Mouse (Mus musculus) kidney, embryonic 14.5 days (tissue): ENCODE measurements at regions not wholly inside any gene's neighbourhood (a gene's known extent, or its start where the extent isn't known, plus 50 kb on each side); places are given as distances from the start of the nearest gene placed in this dataset.

ENCODE experiments used
- ATAC-seq: fragments of 200-750 bp; cut with Nextera tagmentation; 2 replicates; pipeline ENCODE4 v1.8.0; 2017; ENCODE audit warnings: moderate number of reproducible peaks, mild to moderate bottlenecking, moderate TSS enrichment, moderate library complexity; ENCODE audit not compliant: low FRiP score, low TSS enrichment
- H3K27ac ChIP-seq: fragments of 300-500 bp; sonication (generic); 2 replicates; pipeline ENCODE4 v1.5.1; 2014; ENCODE audit warnings: low read depth, mild to moderate bottlenecking, low read length, moderate library complexity, mixed read lengths
- H3K27me3 ChIP-seq: fragments of 300-500 bp; sonication (generic); 2 replicates; pipeline ENCODE4 v1.6.1; 2014; ENCODE audit warnings: mild to moderate bottlenecking, low read length; ENCODE audit not compliant: control insufficient read depth, insufficient read depth
- H3K36me3 ChIP-seq: fragments of 300-500 bp; sonication (generic); 2 replicates; pipeline ENCODE4 v1.6.1; 2014; ENCODE audit warnings: low read length, mixed read lengths; ENCODE audit not compliant: control insufficient read depth, insufficient read depth
- H3K4me1 ChIP-seq: fragments of 300-500 bp; sonication (generic); 2 replicates; pipeline ENCODE4 v1.6.1; 2014; ENCODE audit warnings: low read length, mixed read lengths; ENCODE audit not compliant: control insufficient read depth, insufficient read depth
- H3K4me2 ChIP-seq: fragments of 300-500 bp; sonication (generic); replicated peaks from 2 replicates; pipeline ENCODE4 v1.6.1; 2014; ENCODE audit warnings: low read depth, mild to moderate bottlenecking, low read length
- H3K4me3 ChIP-seq: fragments of 300-500 bp; sonication (generic); 2 replicates; pipeline ENCODE4 v1.5.1; 2014; ENCODE audit warnings: mild to moderate bottlenecking, low read length
- H3K9ac ChIP-seq: fragments of 300-500 bp; sonication (generic); 2 replicates; pipeline ENCODE4 v1.6.1; 2014; ENCODE audit warnings: low read depth, mild to moderate bottlenecking, low read length, moderate library complexity
- H3K9me3 ChIP-seq: fragments of 300-500 bp; sonication (generic); 2 replicates; pipeline ENCODE4 v1.6.1; 2016; ENCODE audit warnings: low read length; ENCODE audit not compliant: control insufficient read depth
- WGBS: fragments of 180-500 bp; shearing (Covaris S2); extraction: QIAGEN DNeasy Blood & Tissue Kit; methylation state at CpG from one replicate; pipeline ENCODE4 v1.1.7; 2014; 5-methylcytosine and 5-hydroxymethylcytosine counted together

- H3K4me3 ChIP-seq = no peak overlapping the region
- no peak for ATAC-seq
Observed at GRCm38 (mm10) chr5:47254835-47255369, 728.0 kb upstream of the Slit2 start.

GRCm38 (mm10) chr5:47261658-47262411 is 721.1 kb upstream of the Slit2 start:
- 79% methylated on average over 5 of the region's 5 CpGs for WGBS
- H3K9me3 ChIP-seq = no peaks in the 10 kb centered on the region

More at GRCm38 (mm10) chr5:47254835-47255369, 728.0 kb upstream of the Slit2 start:
- Histone ChIP-seq H3K4me1 (no peaks in the 10 kb centered on the region), H3K9ac (no peak overlapping the region), H3K27ac (no peak overlapping the region), H3K36me3 (no peaks in the 10 kb centered on the region), H3K27me3 (no peaks in the 10 kb centered on the region), H3K9me3 (no peaks in the 10 kb centered on the region), H3K4me2 (no peak overlapping the region)

DNA sequence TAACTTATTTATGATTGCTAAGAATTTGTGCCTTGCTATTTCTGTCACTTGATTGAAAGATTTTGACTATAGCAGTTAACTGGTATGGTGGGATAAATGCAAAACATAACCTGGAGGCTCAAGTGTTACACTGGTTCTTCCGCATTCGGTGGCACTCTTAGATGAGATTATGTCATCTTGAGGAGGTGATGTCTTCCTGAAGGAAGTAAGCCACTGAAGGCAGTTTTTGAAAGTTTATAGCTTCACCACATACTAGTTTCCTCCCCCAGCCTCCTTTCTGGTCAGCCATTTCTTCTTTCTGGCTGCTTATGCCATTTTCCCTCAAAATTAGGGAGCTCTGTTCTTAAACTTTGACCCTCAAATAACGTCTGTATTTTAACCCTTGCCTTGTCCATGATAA is 710.3 kb upstream of the Slit2 start:
- Histone ChIP-seq H3K4me3 (no peak overlapping the region), H3K36me3 (no peaks in the 10 kb centered on the region), H3K4me1 (peaks cover 11% of the 10 kb centered on the region; the same call in 1 of the 2 replicates), H3K4me2 (no peak overlapping the region), H3K27ac (no peak overlapping the region), H3K9me3 (no peaks in the 10 kb centered on the region), H3K27me3 (no peaks in the 10 kb centered on the region), H3K9ac (no peak overlapping the region)
- no peak for ATAC-seq
- 66% methylated on average over 3 of the region's 3 CpGs for WGBS

More at GRCm38 (mm10) chr5:47261658-47262411, 721.1 kb upstream of the Slit2 start:
- H3K27me3 ChIP-seq = no peaks in the 10 kb centered on the region
- H3K9ac ChIP-seq = no peak overlapping the region
- no peak for ATAC-seq
- H3K4me3 ChIP-seq = no peak overlapping the region
- H3K36me3 ChIP-seq = no peaks in the 10 kb centered on the region
- no peak overlapping the region for H3K27ac ChIP-seq
- no peaks in the 10 kb centered on the region for H3K4me1 ChIP-seq
- H3K4me2 ChIP-seq = no peak overlapping the region

GRCm38 (mm10) chr5:47273389-47274255 is 709.3 kb upstream of the Slit2 start:
- no peak overlapping the region for H3K9ac ChIP-seq
- no peaks in the 10 kb centered on the region for H3K27me3 ChIP-seq
- peaks cover 11% of the 10 kb centered on the region; the same call in 1 of the 2 replicates for H3K4me1 ChIP-seq
- WGBS = 39% methylated on average over 9 of the region's 9 CpGs
- H3K9me3 ChIP-seq = no peaks in the 10 kb centered on the region
- H3K4me3 ChIP-seq = no peak overlapping the region
- H3K27ac ChIP-seq = peak overlapping the region; percentile 2; the same call in 1 of the 2 replicates
- H3K36me3 ChIP-seq = no peaks in the 10 kb centered on the region
- H3K4me2 ChIP-seq = no peak overlapping the region
- ATAC-seq = peak; percentile 80

- no peak for ATAC-seq
- Histone ChIP-seq H3K9me3 (no peaks in the 10 kb centered on the region), H3K4me2 (no peak overlapping the region), H3K4me3 (no peak overlapping the region), H3K9ac (no peak overlapping the region), H3K27ac (peak overlapping the region; percentile 2; the same call in 1 of the 2 replicates), H3K36me3 (no peaks in the 10 kb centered on the region), H3K4me1 (peaks cover 11% of the 10 kb centered on the region; the same call in 1 of the 2 replicates), H3K27me3 (no peaks in the 10 kb centered on the region)
- 27% methylated on average over 1 of the region's 1 CpGs for WGBS
Observed at GRCm38 (mm10) chr5:47274256-47274638, 708.7 kb upstream of the Slit2 start.

- 43% methylated on average over 5 of the region's 5 CpGs for WGBS
- no peaks in the 10 kb centered on the region for H3K27me3 ChIP-seq
Observed at GRCm38 (mm10) chr5:47276231-47277195, 706.4 kb upstream of the Slit2 start.

DNA sequence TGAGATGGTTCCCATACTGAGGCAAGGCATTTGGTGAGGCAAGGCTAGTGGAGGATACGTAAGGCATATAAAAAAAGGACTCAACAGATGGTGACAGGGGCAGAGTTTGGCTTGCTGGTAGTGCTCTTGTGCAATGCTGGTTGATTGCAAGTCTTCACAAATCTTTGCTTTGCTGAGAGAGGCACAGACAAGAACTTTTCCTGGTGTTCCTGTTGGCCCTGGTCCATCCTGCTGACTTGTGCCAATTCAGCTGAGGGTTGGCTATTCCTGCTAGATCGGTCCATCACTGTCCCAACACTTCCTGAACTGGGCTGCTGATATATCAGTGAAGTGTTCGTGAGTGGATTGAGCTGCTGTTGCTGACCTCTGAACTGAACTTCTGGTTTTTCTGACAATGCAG is 703.3 kb upstream of the Slit2 start:
- no peak overlapping the region for H3K4me2 ChIP-seq
- H3K9ac ChIP-seq = no peak overlapping the region
- no peak for ATAC-seq
- H3K9me3 ChIP-seq = no peaks in the 10 kb centered on the region
- WGBS = 87% methylated on average over 3 of the region's 3 CpGs
- H3K27ac ChIP-seq = no peak overlapping the region
- no peaks in the 10 kb centered on the region for H3K36me3 ChIP-seq
- H3K4me3 ChIP-seq = no peak overlapping the region
- no peaks in the 10 kb centered on the region for H3K27me3 ChIP-seq
- no peaks in the 10 kb centered on the region for H3K4me1 ChIP-seq

More at GRCm38 (mm10) chr5:47276231-47277195, 706.4 kb upstream of the Slit2 start:
- ATAC-seq = peak; percentile 75; the same call in 1 of the 2 replicates
- Histone ChIP-seq H3K4me1 (peaks cover 11% of the 10 kb centered on the region; the same call in 1 of the 2 replicates), H3K9ac (no peak overlapping the region), H3K4me3 (no peak overlapping the region), H3K4me2 (no peak overlapping the region), H3K9me3 (no peaks in the 10 kb centered on the region), H3K27ac (no peak overlapping the region), H3K36me3 (no peaks in the 10 kb centered on the region)

- Histone ChIP-seq H3K9ac (no peak overlapping the region), H3K4me1 (no peaks in the 10 kb centered on the region), H3K36me3 (no peaks in the 10 kb centered on the region), H3K27ac (no peak overlapping the region), H3K9me3 (no peaks in the 10 kb centered on the region), H3K27me3 (no peaks in the 10 kb centered on the region), H3K4me2 (no peak overlapping the region), H3K4me3 (no peak overlapping the region)
- 93% methylated on average over 4 of the region's 4 CpGs for WGBS
- ATAC-seq = no peak
Observed at GRCm38 (mm10) chr5:47299602-47300001, 683.3 kb upstream of the Slit2 start.
